Mouse (Mus musculus) regulatory T cell (primary cell): ENCODE results near the gene Stat3.

ENCODE experiments used
- in situ Hi-C: fragments of 300-600 bp; cut with MboI, MseI; formaldehyde crosslinking; loops from one replicate; pipeline ENCODE4 v1.15.1; 2025; ENCODE audit warnings: high pct_unique_total_duplicates

Stat3 gene

GRCm38 (mm10) chr11:100939512-100940151 is at the start of gene Stat3:
Gene Stat3, minus strand, starts transcription at chr11:100939540.
- in situ Hi-C loops: no loop called here

GRCm38 (mm10) chr11:100988674-100989073 is 49.3 kb upstream of the Stat3 start:
- in situ Hi-C loops: no loop called here

GRCm38 (mm10) chr11:100985607-100986006 is 46.3 kb upstream of the Stat3 start:
- in situ Hi-C loops: no loop called here

GRCm38 (mm10) chr11:100983778-100984131 is 44.4 kb upstream of the Stat3 start:
- in situ Hi-C loops: loop anchor here (5.0 kb wide), 1 partner anchor 74 kb away; no protein-coding TSS in a partner anchor

- in situ Hi-C loops: loop anchor here (5.0 kb wide), 1 partner anchor 74 kb away; no protein-coding TSS in a partner anchor
Observed at GRCm38 (mm10) chr11:100983125-100983777, 43.9 kb upstream of the Stat3 start.

- in situ Hi-C loops: loop anchor here (5.0 kb wide), 1 partner anchor 75 kb away; no protein-coding TSS in a partner anchor
Observed at GRCm38 (mm10) chr11:100982087-100982486, 42.7 kb upstream of the Stat3 start.

GRCm38 (mm10) chr11:100981236-100981635 is 41.9 kb upstream of the Stat3 start:
- in situ Hi-C loops: loop anchor here (5.0 kb wide), 1 partner anchor 76 kb away; no protein-coding TSS in a partner anchor

- in situ Hi-C loops: loop anchor here (5.0 kb wide), 1 partner anchor 77 kb away; no protein-coding TSS in a partner anchor
Observed at GRCm38 (mm10) chr11:100980438-100980837, 41.1 kb upstream of the Stat3 start.

GRCm38 (mm10) chr11:100979887-100980286 is 40.5 kb upstream of the Stat3 start:
- in situ Hi-C loops: loop anchor here (5.0 kb wide), 1 partner anchor 77 kb away; no protein-coding TSS in a partner anchor

- in situ Hi-C loops: no loop called here
Observed at GRCm38 (mm10) chr11:100975241-100975640, 35.9 kb upstream of the Stat3 start.

GRCm38 (mm10) chr11:100974381-100974970 is 35.1 kb upstream of the Stat3 start:
- in situ Hi-C loops: no loop called here

- in situ Hi-C loops: no loop called here
Observed at GRCm38 (mm10) chr11:100973245-100973644, 33.9 kb upstream of the Stat3 start.

- in situ Hi-C loops: no loop called here
Observed at GRCm38 (mm10) chr11:100971455-100971854, 32.1 kb upstream of the Stat3 start.

- in situ Hi-C loops: no loop called here
Observed at GRCm38 (mm10) chr11:100970557-100970937, 31.2 kb upstream of the Stat3 start, which contains the start of gene Cavin1. Gene Cavin1, minus strand, starts transcription at chr11:100970887.

- in situ Hi-C loops: no loop called here
Observed at GRCm38 (mm10) chr11:100969744-100970556, 30.6 kb upstream of the Stat3 start.

- in situ Hi-C loops: no loop called here
Observed at GRCm38 (mm10) chr11:100969189-100969743, 29.9 kb upstream of the Stat3 start.

- in situ Hi-C loops: no loop called here
Observed at GRCm38 (mm10) chr11:100968501-100968900, 29.2 kb upstream of the Stat3 start.

- in situ Hi-C loops: no loop called here
Observed at GRCm38 (mm10) chr11:100967881-100968420, 28.6 kb upstream of the Stat3 start.

GRCm38 (mm10) chr11:100967376-100967775 is 28.0 kb upstream of the Stat3 start:
- in situ Hi-C loops: no loop called here

GRCm38 (mm10) chr11:100965760-100966159 is 26.4 kb upstream of the Stat3 start:
- in situ Hi-C loops: no loop called here
